Mouse (Mus musculus): ENCODE measurements around the gene Ppp2r5b.

GRCm38 (mm10) chr19:6267306-6268169, 31.9 kb upstream of the Ppp2r5b start:
- TF ChIP-seq CTCF (conservative IDR thresholded peaks at IDR 0.05 in 1 of 2, IDR thresholded peaks at IDR 0.05 in 1 of 2; ENCODE audit: low read depth in 2 of 2, low read length in 2 of 2): no peak
- no peak for TF ChIP-seq RCOR1 (conservative IDR thresholded peaks at IDR 0.05; ENCODE audit: low read depth, low read length)
- TF ChIP-seq BHLHE40 (IDR thresholded peaks at IDR 0.05; ENCODE audit: low read depth, low read length): no peak
- TF ChIP-seq TCF12 (IDR thresholded peaks at IDR 0.05; ENCODE audit: low read depth, low read length): no peak
- no peak for TF ChIP-seq JUND (conservative IDR thresholded peaks at IDR 0.05; ENCODE audit: low read depth, low read length)
- TF ChIP-seq ZC3H11A (IDR thresholded peaks at IDR 0.05; ENCODE audit: low read depth, low read length): no peak
- TF ChIP-seq UBTF (IDR thresholded peaks at IDR 0.05; ENCODE audit: low read depth, low read length): no peak
